Mouse (Mus musculus): ENCODE data around the gene Uvrag.

GRCm38 (mm10) chr7:99166159-99166558 lies 25.2 kb upstream of the Uvrag start:
- TF ChIP-seq GATA1 (IDR thresholded peaks at IDR 0.05; ENCODE audit: borderline replicate concordance, low read length) (no peak), FLI1 (IDR thresholded peaks at IDR 0.05; ENCODE audit: low read length) (no peak)
